Mouse (Mus musculus) heart, postnatal 0 days (tissue): ENCODE measurements around the gene 6430571L13Rik. TPM values are rescaled to one million over a fixed set of nuclear protein-coding genes. Genes with fewer than 3 reads are reported as not detected.
A peak's percentile ranks its signal among the peaks of the same experiment; 100 is the strongest.

ENCODE experiments used
- ATAC-seq: fragments of 200-750 bp; cut with Nextera tagmentation; 2 replicates; pipeline ENCODE4 v1.8.0; 2017; ENCODE audit warnings: low read depth, moderate number of reproducible peaks, moderate library complexity; ENCODE audit not compliant: insufficient read depth
- DNase-seq: peaks from one replicate; pipeline ENCODE4 v3.0.0-alpha.2; 2016; ENCODE audit warnings: low spot score
- H3K27ac ChIP-seq: fragments of 300-500 bp; sonication (generic); 2 replicates; pipeline ENCODE4 v1.5.1; 2014; ENCODE audit warnings: low read depth, mild to moderate bottlenecking
- H3K27me3 ChIP-seq: fragments of 300-500 bp; sonication (generic); 2 replicates; pipeline ENCODE4 v1.6.1; 2014; ENCODE audit warnings: low read length, mixed read lengths; ENCODE audit not compliant: control insufficient read depth, insufficient read depth
- H3K36me3 ChIP-seq: fragments of 300-500 bp; sonication (generic); replicated peaks from 2 replicates; pipeline ENCODE4 v1.6.1; 2014; ENCODE audit warnings: low read length, mixed read lengths; ENCODE audit not compliant: control insufficient read depth, insufficient read depth
- H3K4me1 ChIP-seq: fragments of 300-500 bp; sonication (generic); 2 replicates; pipeline ENCODE4 v1.6.1; 2014; ENCODE audit warnings: antibody characterized with exemption; ENCODE audit not compliant: control insufficient read depth, insufficient read depth
- H3K4me2 ChIP-seq: fragments of 300-500 bp; sonication (generic); 2 replicates; pipeline ENCODE4 v1.6.1; 2014; ENCODE audit warnings: low read depth, mild to moderate bottlenecking, low read length, moderate library complexity
- H3K4me3 ChIP-seq: fragments of 300-500 bp; sonication (generic); 2 replicates; pipeline ENCODE4 v1.5.1; 2014; ENCODE audit warnings: low read depth, low read length
- H3K9ac ChIP-seq: fragments of 300-500 bp; sonication (generic); replicated peaks from 2 replicates; pipeline ENCODE4 v1.6.1; 2014; ENCODE audit warnings: low read depth, low read length, mixed read lengths
- H3K9me3 ChIP-seq: fragments of 300-500 bp; sonication (generic); replicated peaks from 2 replicates; pipeline ENCODE4 v1.6.1; 2016; ENCODE audit warnings: low read length; ENCODE audit not compliant: control insufficient read depth
- CTCF ChIP-seq: IDR thresholded peaks from 2 replicates; pipeline ENCODE4 v1.5.1; 2016; ENCODE audit warnings: antibody characterized with exemption, control low read depth, low read depth
- EP300 ChIP-seq: IDR thresholded peaks from 2 replicates; pipeline ENCODE4 v1.6.1; 2016; ENCODE audit warnings: antibody characterized with exemption, low read depth
- WGBS: fragments of 180-500 bp; shearing (Covaris S2); extraction: QIAGEN DNeasy Blood & Tissue Kit; methylation state at CpG from one replicate; pipeline ENCODE4 v1.1.7; 2014; 5-methylcytosine and 5-hydroxymethylcytosine counted together
- polyA plus RNA-seq: library from polyadenylated mRNA; unstranded; fragments of >200 nt; fragmentation: Nextera tagmentation; extraction: Ambion mirVana; gene quantifications from 2 replicates; pipeline ENCODE4 v1.2.1, GENCODE M21; 2015
- total RNA-seq: library from RNA; depleted of rRNA; stranded (reverse); fragments of >200 nt; gene quantifications from 2 replicates; pipeline ENCODE4 v1.2.3, GENCODE M21; 2014; ENCODE audit warnings: low replicate concordance

The 6430571L13Rik gene
- total and polyA plus RNA-seq, 2 experiments from 2014 or later: 3.1 to 11.0 TPM

- Histone ChIP-seq H3K4me3 (no peak overlapping the region), H3K36me3 (no peaks in the 10 kb centered on the region), H3K27me3 (no peaks in the 10 kb centered on the region), H3K9ac (no peak overlapping the region), H3K27ac (0 out of 2 replicates have a peak overlapping the region, but pooled peaks have one; percentile 17), H3K4me2 (no peak overlapping the region), H3K9me3 (no peaks in the 10 kb centered on the region), H3K4me1 (peaks cover 29% of the 10 kb centered on the region)
- DNase-seq (no peak), ATAC-seq (no peak)
- 57% methylated on average over 10 of the region's 10 CpGs for WGBS
- TF ChIP-seq CTCF (no peak), EP300 (no peak)
These were observed 27.4 kb upstream of the 6430571L13Rik start for GRCm38 (mm10) chr9:107312811-107313584.

- 49% methylated on average over 3 of the region's 3 CpGs for WGBS
These were observed 26.5 kb upstream of the 6430571L13Rik start for GRCm38 (mm10) chr9:107313926-107314325.

GRCm38 (mm10) chr9:107315791-107316190, 24.6 kb upstream of the 6430571L13Rik start:
- Histone ChIP-seq H3K36me3 (no peaks in the 10 kb centered on the region), H3K9ac (no peak overlapping the region), H3K27ac (no peak overlapping the region), H3K9me3 (no peaks in the 10 kb centered on the region), H3K4me2 (no peak overlapping the region), H3K27me3 (no peaks in the 10 kb centered on the region), H3K4me1 (peaks cover 10% of the 10 kb centered on the region), H3K4me3 (no peak overlapping the region)
- no peak for TF ChIP-seq EP300
- no peak for TF ChIP-seq CTCF
- ATAC-seq (peak; percentile 17; the same call in 1 of the 2 replicates), DNase-seq (no peak)
- 48% methylated on average over 2 of the region's 2 CpGs for WGBS

More at GRCm38 (mm10) chr9:107313926-107314325, 26.5 kb upstream of the 6430571L13Rik start:
- Histone ChIP-seq H3K27ac (no peak overlapping the region), H3K9ac (no peak overlapping the region), H3K4me1 (peaks cover 20% of the 10 kb centered on the region), H3K9me3 (no peaks in the 10 kb centered on the region), H3K36me3 (no peaks in the 10 kb centered on the region), H3K27me3 (no peaks in the 10 kb centered on the region), H3K4me3 (no peak overlapping the region), H3K4me2 (no peak overlapping the region)
- no peak for DNase-seq
- no peak for ATAC-seq
- TF ChIP-seq CTCF: no peak
- no peak for TF ChIP-seq EP300

GRCm38 (mm10) chr9:107322461-107323050, 17.8 kb upstream of the 6430571L13Rik start:
- 61% methylated on average over 8 of the region's 8 CpGs for WGBS
- peak overlapping the region; percentile 90 for H3K27ac ChIP-seq
- H3K4me3 ChIP-seq: no peak overlapping the region
- H3K9ac ChIP-seq: no peak overlapping the region
- H3K36me3 ChIP-seq: no peaks in the 10 kb centered on the region
- H3K4me1 ChIP-seq: peaks cover 43% of the 10 kb centered on the region
- H3K4me2 ChIP-seq: no peak overlapping the region
- DNase-seq (no peak), ATAC-seq (no peak)
- no peaks in the 10 kb centered on the region for H3K27me3 ChIP-seq
- H3K9me3 ChIP-seq: no peaks in the 10 kb centered on the region
- TF ChIP-seq EP300: no peak
- TF ChIP-seq CTCF: no peak

- no peak overlapping the region for H3K9ac ChIP-seq
- peak overlapping the region; percentile 90 for H3K27ac ChIP-seq
- 3% methylated on average over 6 of the region's 6 CpGs for WGBS
- H3K4me2 ChIP-seq: no peak overlapping the region
- no peaks in the 10 kb centered on the region for H3K27me3 ChIP-seq
- H3K4me3 ChIP-seq: no peak overlapping the region
- DNase-seq (peak; percentile 89), ATAC-seq (peak; percentile 87)
- peaks cover 43% of the 10 kb centered on the region for H3K4me1 ChIP-seq
- no peaks in the 10 kb centered on the region for H3K9me3 ChIP-seq
- TF ChIP-seq CTCF (no peak), EP300 (peak; percentile 100)
- no peaks in the 10 kb centered on the region for H3K36me3 ChIP-seq
These were observed 16.8 kb upstream of the 6430571L13Rik start for GRCm38 (mm10) chr9:107323558-107323957.
